Mouse (Mus musculus) ES-E14 (cell line): ENCODE results near the gene Noc2l.

ENCODE experiments used
- CHD2 ChIP-seq: IDR thresholded peaks from 2 replicates; pipeline ENCODE4 v1.6.1; 2014; ENCODE audit warnings: mild to moderate bottlenecking, low read depth, low read length, inconsistent platforms
- HCFC1 ChIP-seq: IDR thresholded peaks from 2 replicates; pipeline ENCODE4 v1.6.1; 2012; ENCODE audit warnings: low read length, inconsistent platforms, borderline replicate concordance; ENCODE audit not compliant: insufficient read depth
- MAFK ChIP-seq: IDR thresholded peaks from 2 replicates; pipeline ENCODE4 v1.6.1; 2014; ENCODE audit warnings: mild to moderate bottlenecking, low read depth, low read length, inconsistent platforms; ENCODE audit not compliant: insufficient read depth
- ZC3H11A ChIP-seq: IDR thresholded peaks from 2 replicates; pipeline ENCODE4 v1.6.1; 2012; ENCODE audit warnings: low read depth, mild to moderate bottlenecking, inconsistent platforms, low read length, borderline replicate concordance

DNA sequence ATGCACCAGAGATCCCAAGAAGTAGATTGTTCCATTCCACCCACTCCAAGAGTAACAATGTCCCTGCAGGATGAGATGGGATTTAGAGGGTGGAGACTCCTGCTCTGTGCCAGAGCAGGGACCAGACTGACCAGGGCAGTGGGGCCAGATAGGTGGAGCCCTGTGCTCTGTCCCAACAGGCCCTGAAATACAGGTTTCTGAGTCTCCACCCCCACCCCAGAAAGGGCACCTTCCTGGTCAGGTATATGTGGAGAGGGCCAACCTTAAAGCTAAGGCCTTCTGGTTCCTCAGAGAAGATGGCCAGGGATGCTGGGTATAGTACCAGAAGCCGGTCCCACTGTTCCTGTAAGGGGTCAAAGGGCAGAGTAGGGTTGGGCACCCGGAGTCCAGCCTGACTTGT is 11.5 kb upstream of the Noc2l start:
- TF ChIP-seq CHD2 (no peak), ZC3H11A (no peak), MAFK (no peak), HCFC1 (no peak)
